Mouse (Mus musculus) megakaryocyte, embryonic 14.5 days (primary cell): ENCODE measurements around the gene Dnm3.

Source experiments
- FLI1 ChIP-seq: IDR thresholded peaks from 2 replicates; pipeline ENCODE4 v1.6.1; 2012; ENCODE audit warnings: low read length, inconsistent platforms, mixed read lengths
- GATA1 ChIP-seq: IDR thresholded peaks from 3 replicates; pipeline ENCODE4 v1.6.1; 2012; ENCODE audit warnings: mixed read lengths, low read length, inconsistent platforms, borderline replicate concordance

GRCm38 (mm10) chr1:162456406-162456805 is 21.4 kb downstream of the Dnm3 start:
- TF ChIP-seq GATA1 (no peak), FLI1 (no peak)
